Mouse (Mus musculus) right cerebral cortex, postnatal 25 days (tissue): ENCODE measurements at regions not wholly inside any gene's neighbourhood (a gene's known extent, or its start where the extent isn't known, plus 50 kb on each side); places are given as distances from the start of the nearest gene placed in this dataset.

Experiments used
- DNase-seq: peaks from one replicate; pipeline ENCODE4 v3.0.0; 2022

GRCm38 (mm10) chrX:14505102-14505501, 294.2 kb downstream of the H2al1n start:
- DNase-seq, result peak; percentile 3
